Mouse (Mus musculus): ENCODE results near the gene Snx25. TPM values are rescaled to one million over a fixed set of nuclear protein-coding genes. Genes with fewer than 3 reads are reported as not detected.

The Snx25 gene
- polyA plus RNA-seq (2015; fragmentation: Nextera tagmentation; extraction: Ambion mirVana): 7.8 and 9.5 TPM in 2 replicates

DNA sequence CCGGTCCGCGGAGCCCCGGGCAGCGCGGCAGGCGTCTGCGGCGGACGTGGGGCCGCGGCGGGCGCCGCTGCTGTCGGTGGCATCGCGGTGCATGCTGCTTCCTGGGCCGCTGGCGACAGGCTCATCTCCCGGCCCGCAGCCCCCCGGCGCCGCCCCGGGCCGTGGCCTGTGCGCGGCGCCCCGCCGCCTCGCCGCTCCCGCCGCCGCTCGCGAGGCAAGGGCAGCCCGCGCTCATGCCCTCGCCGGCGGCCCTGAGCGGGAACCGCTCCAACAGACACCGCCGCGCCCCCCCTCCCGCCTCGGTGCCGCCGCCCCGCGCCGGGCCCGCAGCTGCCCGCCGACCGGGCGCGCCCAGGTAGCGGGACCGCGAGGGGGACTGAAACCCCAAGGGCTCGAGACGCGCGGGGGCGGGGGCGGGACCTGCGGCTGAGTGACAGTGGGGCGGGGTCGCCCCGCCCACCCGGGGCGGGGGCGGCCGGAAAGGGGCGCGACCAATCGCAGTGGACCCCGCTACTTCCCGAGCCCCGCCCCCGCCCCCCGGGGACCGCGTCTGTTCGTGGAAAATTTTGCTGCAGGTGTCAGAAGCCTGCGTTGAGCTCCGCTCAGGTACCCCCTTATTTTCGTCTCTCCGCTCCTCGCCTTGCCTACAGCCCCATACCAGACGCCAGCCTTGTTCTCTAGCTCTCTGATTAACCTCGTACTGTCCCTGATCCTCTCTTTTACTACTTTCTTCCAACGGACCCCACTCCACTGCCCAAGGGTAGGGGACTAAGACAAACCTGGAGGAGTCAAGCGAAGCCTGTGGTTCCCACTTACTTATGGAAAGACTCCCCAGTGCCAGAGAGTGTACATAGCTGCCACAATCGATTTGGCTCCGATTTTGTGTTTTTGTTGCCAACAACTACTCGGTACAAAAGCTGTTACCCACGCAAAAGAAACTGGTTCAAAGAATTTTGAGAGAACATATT is at the start of gene Snx25:
TSS of gene Snx25 (minus strand) at position 96 of the 968 bp plus-strand sequence.

DNA sequence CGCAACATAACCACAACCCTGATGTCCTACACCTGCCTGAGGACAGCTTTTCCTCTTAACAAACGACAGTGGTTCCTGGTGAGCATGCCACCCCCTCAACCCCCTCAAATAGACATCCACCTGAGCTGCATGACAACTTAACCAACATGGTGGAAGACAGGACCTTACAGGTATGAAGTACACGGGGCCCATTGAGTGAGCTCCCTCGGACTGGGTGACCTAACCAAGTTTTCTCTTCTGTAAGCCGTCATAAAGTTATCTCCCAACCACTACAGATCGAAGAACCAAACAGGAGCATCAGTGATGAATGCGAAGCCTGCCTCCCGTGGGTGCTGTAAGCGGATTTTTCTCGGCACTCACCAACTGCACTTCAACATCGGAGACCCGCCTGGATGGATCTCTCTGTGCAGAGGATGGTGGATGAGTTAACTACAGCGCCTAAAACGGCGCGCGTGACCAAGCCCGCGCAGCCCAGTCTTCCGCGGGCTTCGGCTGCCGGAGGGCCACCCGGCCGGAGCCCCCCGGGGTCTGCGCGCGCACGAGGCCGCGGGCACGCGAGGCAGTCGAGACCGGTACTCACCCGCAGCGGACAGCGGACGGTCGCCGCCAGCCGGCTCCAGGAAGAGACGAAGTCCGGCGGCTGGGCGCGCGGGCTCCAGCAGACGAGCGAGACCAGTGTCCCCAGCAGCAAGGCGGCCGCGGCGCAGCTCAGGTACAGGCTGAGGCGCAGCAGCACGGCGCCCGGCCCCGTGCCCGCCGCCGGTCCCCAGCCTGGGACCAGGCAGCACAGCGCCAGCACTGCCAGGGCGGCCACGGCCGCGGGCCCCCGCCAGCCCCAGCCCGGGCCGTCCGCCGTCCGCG is 527 bp downstream of the Snx25 start, which contains the start of gene Cfap97:
TSS of gene Cfap97 (plus strand) at position 570 of the 861 bp plus-strand sequence.

DNA sequence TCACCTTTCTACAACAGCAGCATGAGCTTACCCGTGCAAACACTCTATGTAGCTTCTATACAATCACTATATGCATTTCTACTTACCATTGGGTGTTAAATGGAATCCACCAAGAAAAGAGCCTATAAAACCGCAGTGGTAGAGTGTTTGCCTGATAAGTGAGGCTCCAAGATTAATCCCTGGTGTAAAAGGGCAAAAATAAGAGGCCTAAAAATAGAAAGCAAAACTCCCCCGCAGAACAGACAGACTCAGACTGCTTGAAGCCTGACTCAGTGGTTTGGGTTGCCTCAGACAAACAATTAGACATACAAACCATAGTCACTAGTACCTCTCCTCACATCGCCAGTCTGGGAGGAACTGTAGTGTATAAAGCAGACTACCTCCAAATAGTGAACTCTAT is 146.4 kb downstream of the Snx25 start, which contains the start of gene Ankrd37:
TSS of gene Ankrd37 (minus strand) at position 112 of the 400 bp plus-strand sequence.

DNA sequence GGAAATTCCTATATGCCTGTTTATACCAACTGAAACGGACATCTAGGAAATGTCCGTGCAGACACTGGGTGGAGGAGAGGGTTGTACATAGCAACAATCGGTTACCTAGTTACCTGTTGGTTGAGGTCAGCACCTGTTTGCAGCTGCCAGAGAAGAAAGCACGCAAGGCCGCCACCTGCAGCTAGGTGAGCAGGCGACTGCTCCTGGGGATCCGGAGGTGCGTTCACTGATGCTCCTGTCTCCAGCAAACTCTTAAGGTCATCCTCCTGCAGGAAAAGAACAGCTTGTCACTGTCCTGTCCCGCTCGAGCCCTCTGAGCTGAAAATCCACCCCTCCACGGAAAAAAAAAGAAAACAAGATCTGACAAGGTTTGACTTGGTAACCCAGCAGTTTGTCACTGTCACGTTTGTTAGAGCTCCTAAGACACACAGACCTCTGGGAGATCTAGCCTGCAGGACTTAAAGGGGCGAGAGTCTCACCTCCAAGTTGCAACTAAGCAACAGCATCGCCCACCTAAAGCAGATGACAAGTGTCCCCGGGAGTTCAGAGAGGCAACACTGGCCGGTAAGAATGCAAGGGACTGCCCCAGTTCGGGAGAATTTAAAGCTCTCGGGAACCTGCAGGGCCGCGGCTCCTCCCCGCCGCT is 152.7 kb downstream of the Snx25 start, which contains the start of gene Lrp2bp:
TSS of gene Lrp2bp (plus strand) at position 166 of the 646 bp plus-strand sequence.

Other genes starting within 250 kb of the Snx25 start
- gene Ccdc110, start 217.5 kb downstream of the Snx25 start, polyA plus RNA-seq (2015; fragmentation: Nextera tagmentation; extraction: Ambion mirVana): 0.07 TPM in 1 of 2 replicates, not detected in the other
- gene 1700029J07Rik, start 176.9 kb downstream of the Snx25 start, polyA plus RNA-seq (2015; fragmentation: Nextera tagmentation; extraction: Ambion mirVana): 1.1 and 1.3 TPM in 2 replicates
- 48.6 and 53.0 TPM in 2 replicates for gene Ufsp2, start 176.6 kb downstream of the Snx25 start, polyA plus RNA-seq (2015; fragmentation: Nextera tagmentation; extraction: Ambion mirVana)
- gene Lrp2bp, start 152.9 kb downstream of the Snx25 start, polyA plus RNA-seq (2015; fragmentation: Nextera tagmentation; extraction: Ambion mirVana): 0.04 and 0.18 TPM in 2 replicates
- 3.7 and 4.0 TPM in 2 replicates for gene Ankrd37, start 146.5 kb downstream of the Snx25 start, polyA plus RNA-seq (2015; fragmentation: Nextera tagmentation; extraction: Ambion mirVana)
- 14.2 and 17.8 TPM in 2 replicates for gene Cfap97, start 388 bp downstream of the Snx25 start, polyA plus RNA-seq (2015; fragmentation: Nextera tagmentation; extraction: Ambion mirVana)
- gene Slc25a4, start 59.1 kb upstream of the Snx25 start, polyA plus RNA-seq (2015; fragmentation: Nextera tagmentation; extraction: Ambion mirVana): 99.6 and 121 TPM in 2 replicates
- not detected in 2 replicates for gene Helt, start 142.5 kb upstream of the Snx25 start, polyA plus RNA-seq (2015; fragmentation: Nextera tagmentation; extraction: Ambion mirVana)

Data from spleen, postnatal 0 days (tissue).